Mouse (Mus musculus) hindbrain, embryonic 11.5 days (tissue): ENCODE data around the gene Pemt. TPM values are rescaled to one million over a fixed set of nuclear protein-coding genes. Genes with fewer than 3 reads are reported as not detected.

Experiments used
- ATAC-seq: fragments of 200-750 bp; cut with Nextera tagmentation; 2 replicates; pipeline ENCODE4 v1.8.0; 2017; ENCODE audit warnings: mild to moderate bottlenecking, moderate TSS enrichment, moderate library complexity; ENCODE audit not compliant: low FRiP score
- DNase-seq: peaks from one replicate; pipeline ENCODE4 v3.0.0-alpha.2; 2015; ENCODE audit warnings: low spot score
- H3K27ac ChIP-seq: fragments of 300-500 bp; sonication (generic); 2 replicates; pipeline ENCODE4 v1.5.1; 2014; ENCODE audit warnings: mild to moderate bottlenecking, low read depth, low read length
- H3K27me3 ChIP-seq: fragments of 300-500 bp; sonication (generic); 2 replicates; pipeline ENCODE4 v1.6.1; 2014; ENCODE audit warnings: mild to moderate bottlenecking, low read length, moderate library complexity, mixed read lengths; ENCODE audit not compliant: control insufficient read depth, insufficient read depth
- H3K36me3 ChIP-seq: fragments of 300-500 bp; sonication (generic); 2 replicates; pipeline ENCODE4 v1.6.1; 2014; ENCODE audit warnings: mild to moderate bottlenecking, low read length, moderate library complexity, mixed read lengths; ENCODE audit not compliant: control insufficient read depth, insufficient read depth
- H3K4me1 ChIP-seq: fragments of 300-500 bp; sonication (generic); replicated peaks from 2 replicates; pipeline ENCODE4 v1.6.1; 2014; ENCODE audit warnings: low read length, mixed read lengths; ENCODE audit not compliant: control insufficient read depth, insufficient read depth
- H3K4me2 ChIP-seq: fragments of 300-500 bp; sonication (generic); replicated peaks from 2 replicates; pipeline ENCODE4 v1.6.1; 2014; ENCODE audit warnings: mild to moderate bottlenecking, low read depth, low read length
- H3K4me3 ChIP-seq: fragments of 300-500 bp; sonication (generic); 2 replicates; pipeline ENCODE4 v1.5.1; 2014; ENCODE audit warnings: low read depth, low read length
- H3K9ac ChIP-seq: fragments of 300-500 bp; sonication (generic); 2 replicates; pipeline ENCODE4 v1.6.1; 2014; ENCODE audit warnings: low read depth, low read length
- H3K9me3 ChIP-seq: fragments of 300-500 bp; sonication (generic); 2 replicates; pipeline ENCODE4 v1.6.1; 2016; ENCODE audit warnings: low read length; ENCODE audit not compliant: control insufficient read depth
- WGBS: fragments of 180-500 bp; shearing (Covaris S2); extraction: QIAGEN DNeasy Blood & Tissue Kit; methylation state at CpG from one replicate; pipeline ENCODE4 v1.1.7; 2014; 5-methylcytosine and 5-hydroxymethylcytosine counted together
- polyA plus RNA-seq: library from polyadenylated mRNA; unstranded; fragments of >200 nt; fragmentation: Nextera tagmentation; extraction: Ambion mirVana; gene quantifications from 2 replicates; pipeline ENCODE4 v1.2.1, GENCODE M21; 2014

Pemt gene
- polyA plus RNA-seq, 1 experiment from 2014 or later = 5.1 TPM

GRCm38 (mm10) chr11:60001231-60001980 is 44.9 kb downstream of the Pemt start:
- Histone ChIP-seq H3K9ac (no peak overlapping the region), H3K27me3 (no peaks in the 10 kb centered on the region), H3K27ac (no peak overlapping the region), H3K9me3 (no peaks in the 10 kb centered on the region), H3K36me3 (no peaks in the 10 kb centered on the region), H3K4me3 (no peak overlapping the region), H3K4me1 (no peaks in the 10 kb centered on the region), H3K4me2 (no peak overlapping the region)
- ATAC-seq (no peak), DNase-seq (no peak)
- WGBS = 85% methylated on average over 5 of the region's 5 CpGs

- 69% methylated on average over 9 of the region's 9 CpGs for WGBS
- Histone ChIP-seq H3K4me3 (no peak overlapping the region), H3K9me3 (no peaks in the 10 kb centered on the region), H3K27me3 (no peaks in the 10 kb centered on the region), H3K36me3 (no peaks in the 10 kb centered on the region), H3K4me2 (no peak overlapping the region), H3K4me1 (no peaks in the 10 kb centered on the region), H3K27ac (no peak overlapping the region), H3K9ac (no peak overlapping the region)
- ATAC-seq (no peak), DNase-seq (no peak)
These were observed 52.0 kb downstream of the Pemt start for GRCm38 (mm10) chr11:59994318-59994717.

GRCm38 (mm10) chr11:59991365-59991764 is 54.9 kb downstream of the Pemt start:
- H3K27me3 ChIP-seq = no peaks in the 10 kb centered on the region
- H3K36me3 ChIP-seq = no peaks in the 10 kb centered on the region
- H3K4me2 ChIP-seq = no peak overlapping the region
- H3K4me1 ChIP-seq = no peaks in the 10 kb centered on the region
- ATAC-seq (no peak), DNase-seq (no peak)
- no peak overlapping the region for H3K4me3 ChIP-seq
- 84% methylated on average over 8 of the region's 8 CpGs for WGBS
- no peaks in the 10 kb centered on the region for H3K9me3 ChIP-seq
- H3K9ac ChIP-seq = no peak overlapping the region
- no peak overlapping the region for H3K27ac ChIP-seq

- no peak overlapping the region for H3K27ac ChIP-seq
- WGBS = 82% methylated on average over 1 of the region's 1 CpGs
- no peaks in the 10 kb centered on the region for H3K27me3 ChIP-seq
- ATAC-seq (no peak), DNase-seq (no peak)
- no peak overlapping the region for H3K4me2 ChIP-seq
- no peak overlapping the region for H3K9ac ChIP-seq
- H3K36me3 ChIP-seq = no peaks in the 10 kb centered on the region
- H3K4me1 ChIP-seq = no peaks in the 10 kb centered on the region
- H3K4me3 ChIP-seq = no peak overlapping the region
- no peaks in the 10 kb centered on the region for H3K9me3 ChIP-seq
These were observed 56.9 kb downstream of the Pemt start for GRCm38 (mm10) chr11:59989406-59989805.

- ATAC-seq (no peak), DNase-seq (no peak)
- WGBS = 80% methylated on average over 5 of the region's 5 CpGs
- H3K4me3 ChIP-seq = no peak overlapping the region
- H3K27ac ChIP-seq = no peak overlapping the region
- no peaks in the 10 kb centered on the region for H3K27me3 ChIP-seq
- no peaks in the 10 kb centered on the region for H3K4me1 ChIP-seq
- no peaks in the 10 kb centered on the region for H3K36me3 ChIP-seq
- H3K9ac ChIP-seq = no peak overlapping the region
- H3K9me3 ChIP-seq = no peaks in the 10 kb centered on the region
- no peak overlapping the region for H3K4me2 ChIP-seq
These were observed 68.5 kb downstream of the Pemt start for GRCm38 (mm10) chr11:59977831-59978230.

GRCm38 (mm10) chr11:59975241-59975640 is 71.0 kb downstream of the Pemt start:
- no peak overlapping the region for H3K4me3 ChIP-seq
- 13% methylated on average over 10 of the region's 10 CpGs for WGBS
- H3K27ac ChIP-seq = no peak overlapping the region

GRCm38 (mm10) chr11:59973389-59973788 is 72.9 kb downstream of the Pemt start:
- H3K4me2 ChIP-seq = no peak overlapping the region
- H3K36me3 ChIP-seq = no peaks in the 10 kb centered on the region
- DNase-seq (no peak), ATAC-seq (no peak)
- no peak overlapping the region for H3K9ac ChIP-seq
- no peaks in the 10 kb centered on the region for H3K4me1 ChIP-seq
- no peaks in the 10 kb centered on the region for H3K27me3 ChIP-seq
- no peak overlapping the region for H3K27ac ChIP-seq
- 75% methylated on average over 5 of the region's 5 CpGs for WGBS
- no peak overlapping the region for H3K4me3 ChIP-seq
- H3K9me3 ChIP-seq = no peaks in the 10 kb centered on the region

More at GRCm38 (mm10) chr11:59975241-59975640, 71.0 kb downstream of the Pemt start:
- H3K4me2 ChIP-seq = no peak overlapping the region
- no peak for DNase-seq
- H3K27me3 ChIP-seq = no peaks in the 10 kb centered on the region
- H3K4me1 ChIP-seq = no peaks in the 10 kb centered on the region
- no peak overlapping the region for H3K9ac ChIP-seq
- no peak for ATAC-seq
- H3K36me3 ChIP-seq = no peaks in the 10 kb centered on the region
- H3K9me3 ChIP-seq = no peaks in the 10 kb centered on the region

- no peak overlapping the region for H3K4me2 ChIP-seq
- no peaks in the 10 kb centered on the region for H3K4me1 ChIP-seq
- DNase-seq (no peak), ATAC-seq (no peak)
- no peaks in the 10 kb centered on the region for H3K36me3 ChIP-seq
- H3K9ac ChIP-seq = no peak overlapping the region
- 32% methylated on average over 2 of the region's 2 CpGs for WGBS
- H3K9me3 ChIP-seq = no peaks in the 10 kb centered on the region
- H3K27ac ChIP-seq = no peak overlapping the region
- no peak overlapping the region for H3K4me3 ChIP-seq
- no peaks in the 10 kb centered on the region for H3K27me3 ChIP-seq
These were observed 74.6 kb downstream of the Pemt start for GRCm38 (mm10) chr11:59971691-59972090.

GRCm38 (mm10) chr11:59970780-59971179 is 75.5 kb downstream of the Pemt start:
- no peak overlapping the region for H3K27ac ChIP-seq
- H3K4me1 ChIP-seq = no peaks in the 10 kb centered on the region
- no peaks in the 10 kb centered on the region for H3K36me3 ChIP-seq
- ATAC-seq (no peak), DNase-seq (no peak)
- H3K9ac ChIP-seq = no peak overlapping the region
- no peak overlapping the region for H3K4me2 ChIP-seq
- H3K4me3 ChIP-seq = no peak overlapping the region
- no peaks in the 10 kb centered on the region for H3K9me3 ChIP-seq
- H3K27me3 ChIP-seq = no peaks in the 10 kb centered on the region
- 69% methylated on average over 5 of the region's 5 CpGs for WGBS
